Mouse (Mus musculus) left cerebral cortex, postnatal 10 days (tissue): ENCODE measurements at regions not wholly inside any gene's neighbourhood (a gene's known extent, or its start where the extent isn't known, plus 50 kb on each side); places are given as distances from the start of the nearest gene placed in this dataset.
A peak's percentile ranks its signal among the peaks of the same experiment; 100 is the strongest.

Experiments
- DNase-seq, 2 experiments: peaks; one replicate each; pipeline ENCODE4 v3.0.0; 2021 to 2022; ENCODE audit warnings: low spot score in 2 of 2, mixed read lengths in 1 of 2; ENCODE audit errors: extremely low spot score in 1 of 2
- intact Hi-C: fragments of 180-260 bp; cut with DNase I; formaldehyde crosslinking; loops from one replicate; pipeline ENCODE4 v1.15.1; 2025

- intact Hi-C loops: no loop called here
- no peak for DNase-seq
These were observed 227.9 kb upstream of the Apob start for GRCm38 (mm10) chr12:7749319-7750238.

GRCm38 (mm10) chr12:7754861-7755260, 222.6 kb upstream of the Apob start:
- DNase-seq: no peak
- intact Hi-C loops: no loop called here

GRCm38 (mm10) chr12:7764795-7765697, 212.4 kb upstream of the Apob start:
- DNase-seq: no peak
- intact Hi-C loops: no loop called here

- intact Hi-C loops: loop anchor here (10.0 kb wide), 2 partner anchors 201 to 219 kb away; partner anchors contain the start of gene Apob
- DNase-seq: no peak
These were observed 203.3 kb upstream of the Apob start for GRCm38 (mm10) chr12:7774127-7774526.

GRCm38 (mm10) chr12:7776335-7776734, 201.1 kb upstream of the Apob start:
- peak in 1 of 2 experiments; percentile 25 for DNase-seq
- intact Hi-C loops: loop anchor here (10.0 kb wide), 2 partner anchors 198 to 222 kb away; partner anchors contain the start of gene Apob

- intact Hi-C loops: loop anchor here (10.0 kb wide), 2 partner anchors 197 to 223 kb away; partner anchors contain the start of gene Apob
- peak; percentile 38 to 84 for DNase-seq
These were observed 200.0 kb upstream of the Apob start for GRCm38 (mm10) chr12:7777220-7778055.

GRCm38 (mm10) chr12:7778056-7778440, 199.4 kb upstream of the Apob start:
- peak in 1 of 2 experiments; percentile 27 for DNase-seq
- intact Hi-C loops: loop anchor here (10.0 kb wide), 2 partner anchors 197 to 223 kb away; partner anchors contain the start of gene Apob

GRCm38 (mm10) chr12:7816616-7817015, 160.8 kb upstream of the Apob start:
- DNase-seq: peak; percentile 40 to 43
- intact Hi-C loops: no loop called here

GRCm38 (mm10) chr12:7820006-7820704, 157.3 kb upstream of the Apob start:
- intact Hi-C loops: no loop called here
- DNase-seq: no peak

- intact Hi-C loops: no loop called here
- DNase-seq: no peak
These were observed 156.7 kb upstream of the Apob start for GRCm38 (mm10) chr12:7820718-7821117.

GRCm38 (mm10) chr12:7835731-7836130, 141.7 kb upstream of the Apob start:
- intact Hi-C loops: no loop called here
- no peak for DNase-seq

GRCm38 (mm10) chr12:7853876-7854275, 123.6 kb upstream of the Apob start:
- intact Hi-C loops: no loop called here
- peak in 1 of 2 experiments; percentile 48 for DNase-seq

- intact Hi-C loops: no loop called here
- no peak for DNase-seq
These were observed 121.8 kb upstream of the Apob start for GRCm38 (mm10) chr12:7855683-7856082.

GRCm38 (mm10) chr12:7859533-7859932, 117.9 kb upstream of the Apob start:
- DNase-seq: peak in 1 of 2 experiments; percentile 18
- intact Hi-C loops: no loop called here

- peak in 1 of 2 experiments; percentile 18 for DNase-seq
- intact Hi-C loops: loop anchor here (1.0 kb wide), 1 partner anchor 108 kb away; no protein-coding TSS in a partner anchor
These were observed 107.4 kb upstream of the Apob start for GRCm38 (mm10) chr12:7870004-7870403.

GRCm38 (mm10) chr12:7870473-7870872, 107.0 kb upstream of the Apob start:
- intact Hi-C loops: loop anchor here (1.0 kb wide), 1 partner anchor 108 kb away; no protein-coding TSS in a partner anchor

GRCm38 (mm10) chr12:7875454-7875853, 102.0 kb upstream of the Apob start:
- DNase-seq: no peak
- intact Hi-C loops: no loop called here

More at GRCm38 (mm10) chr12:7870473-7870872, 107.0 kb upstream of the Apob start:
- DNase-seq: no peak
